Mouse (Mus musculus): ENCODE data around the gene Rbfox3. TPM values are rescaled to one million over a fixed set of nuclear protein-coding genes. Genes with fewer than 3 reads are reported as not detected.

Rbfox3 gene
- polyA plus RNA-seq, 1 experiment from 2014 or later = 0.76 TPM

DNA sequence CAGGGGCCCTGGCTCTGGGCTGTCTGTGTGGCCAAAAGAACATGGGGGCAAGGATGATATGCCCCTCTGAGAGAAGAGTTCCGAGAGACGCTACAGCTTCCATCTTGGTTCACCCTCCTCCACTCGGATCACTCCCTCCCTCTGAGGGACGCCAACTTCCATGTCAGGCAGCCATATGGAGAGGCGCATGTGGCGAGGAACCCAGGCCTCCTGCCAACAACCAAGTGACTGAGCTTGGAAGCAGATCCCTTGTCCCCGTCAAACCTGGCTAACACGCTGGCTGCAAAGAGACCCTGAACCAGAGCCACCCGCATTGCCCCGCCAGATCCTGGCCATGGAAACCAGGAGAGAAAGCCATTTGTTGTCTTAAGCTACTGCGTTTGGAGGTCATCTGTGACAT, 29.1 kb upstream of the Rbfox3 start:
- 71% methylated on average over 11 of the region's 11 CpGs for WGBS
- TF ChIP-seq CTCF (IDR thresholded peaks at IDR 0.05; ENCODE audit: low read depth) = no peak
- TF ChIP-seq EP300 (optimal IDR thresholded peaks at IDR 0.05) = no peak
- no peak overlapping the region for H3K9ac ChIP-seq (ENCODE audit: low read length)
- H3K4me3 ChIP-seq (ENCODE audit: low read depth, low read length) = no peak overlapping the region
- no peak for ATAC-seq (ENCODE audit: low FRiP score, low TSS enrichment)
- no peak overlapping the region for H3K4me2 ChIP-seq (replicated peaks; ENCODE audit: low read depth)
- H3K4me1 ChIP-seq (replicated peaks; ENCODE audit: control insufficient read depth, insufficient read depth) = no peaks in the 10 kb centered on the region
- H3K27ac ChIP-seq (replicated peaks) = no peak overlapping the region
- no peaks in the 10 kb centered on the region for H3K9me3 ChIP-seq (ENCODE audit: control insufficient read depth, low read length)
- DNase-seq (ENCODE audit: low spot score) = no peak
- no peaks in the 10 kb centered on the region for H3K36me3 ChIP-seq (ENCODE audit: control insufficient read depth, insufficient read depth, low read length)
- no peaks in the 10 kb centered on the region for H3K27me3 ChIP-seq (ENCODE audit: control insufficient read depth, insufficient read depth, low read length)

DNA sequence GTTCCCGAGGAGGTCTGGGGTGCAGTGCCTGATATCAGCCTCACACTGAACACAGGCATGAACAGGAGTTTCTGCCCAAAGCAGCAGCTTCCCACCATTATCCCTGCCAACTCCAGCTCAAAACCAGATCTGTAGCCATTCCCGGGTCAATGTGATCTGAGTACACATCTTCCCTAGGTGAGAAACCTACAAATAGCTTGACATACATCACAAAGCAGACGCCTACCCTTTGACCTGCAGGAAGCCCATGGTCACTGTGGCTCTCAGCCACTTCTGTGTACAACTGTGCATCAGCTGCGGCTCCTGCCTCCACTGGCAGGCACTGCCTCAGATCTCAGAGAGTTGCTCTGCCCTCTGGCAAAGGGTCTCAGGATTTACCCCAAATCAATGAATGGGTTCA, 28.3 kb upstream of the Rbfox3 start:
- no peak; the same call in 1 of the 2 replicates for ATAC-seq (ENCODE audit: low FRiP score, low TSS enrichment)
- 75% methylated on average over 4 of the region's 4 CpGs for WGBS
- TF ChIP-seq CTCF (IDR thresholded peaks at IDR 0.05; ENCODE audit: low read depth) (no peak), EP300 (optimal IDR thresholded peaks at IDR 0.05) (no peak)

DNA sequence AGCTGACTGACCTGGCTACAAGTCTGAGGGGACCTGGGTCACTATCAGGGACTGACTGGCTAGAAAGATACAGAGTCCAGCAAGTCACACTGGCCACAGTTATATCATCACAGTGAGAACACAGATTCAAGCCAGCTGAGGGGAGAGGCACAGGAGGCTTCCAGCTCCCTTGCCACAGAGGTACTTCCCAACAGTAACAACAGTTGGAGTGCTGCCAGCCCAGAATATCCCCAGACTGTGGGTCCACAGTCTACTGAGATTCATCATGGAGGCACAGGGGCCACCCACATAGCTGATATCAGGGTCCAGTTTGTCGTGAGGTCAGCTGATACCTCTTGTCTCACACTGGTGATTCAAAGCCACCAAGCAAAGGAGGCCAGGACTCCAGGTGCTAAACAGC, 23.5 kb upstream of the Rbfox3 start:
- H3K27me3 ChIP-seq (ENCODE audit: control insufficient read depth, insufficient read depth, low read length) = no peaks in the 10 kb centered on the region
- TF ChIP-seq CTCF (IDR thresholded peaks at IDR 0.05; ENCODE audit: low read depth) = no peak
- TF ChIP-seq EP300 (optimal IDR thresholded peaks at IDR 0.05) = no peak
- no peaks in the 10 kb centered on the region for H3K9me3 ChIP-seq (ENCODE audit: control insufficient read depth, low read length)
- no peak overlapping the region for H3K27ac ChIP-seq (replicated peaks)
- H3K4me3 ChIP-seq (ENCODE audit: low read depth, low read length) = no peak overlapping the region
- H3K4me1 ChIP-seq (replicated peaks; ENCODE audit: control insufficient read depth, insufficient read depth) = no peaks in the 10 kb centered on the region
- H3K9ac ChIP-seq (ENCODE audit: low read length) = no peak overlapping the region
- H3K36me3 ChIP-seq (ENCODE audit: control insufficient read depth, insufficient read depth, low read length) = no peaks in the 10 kb centered on the region
- ATAC-seq (ENCODE audit: low FRiP score, low TSS enrichment) = no peak
- DNase-seq (ENCODE audit: low spot score) = no peak
- WGBS = 25% methylated on average over 1 of the region's 1 CpGs
- no peak overlapping the region for H3K4me2 ChIP-seq (replicated peaks; ENCODE audit: low read depth)

More for the DNA sequence above, 28.3 kb upstream of the Rbfox3 start:
- H3K9ac ChIP-seq (ENCODE audit: low read length) = no peak overlapping the region
- no peaks in the 10 kb centered on the region for H3K9me3 ChIP-seq (ENCODE audit: control insufficient read depth, low read length)
- no peaks in the 10 kb centered on the region for H3K36me3 ChIP-seq (ENCODE audit: control insufficient read depth, insufficient read depth, low read length)
- DNase-seq (ENCODE audit: low spot score) = no peak
- no peak overlapping the region for H3K27ac ChIP-seq (replicated peaks)
- H3K4me2 ChIP-seq (replicated peaks; ENCODE audit: low read depth) = no peak overlapping the region
- H3K4me3 ChIP-seq (ENCODE audit: low read depth, low read length) = no peak overlapping the region
- H3K4me1 ChIP-seq (replicated peaks; ENCODE audit: control insufficient read depth, insufficient read depth) = no peaks in the 10 kb centered on the region
- no peaks in the 10 kb centered on the region for H3K27me3 ChIP-seq (ENCODE audit: control insufficient read depth, insufficient read depth, low read length)

DNA sequence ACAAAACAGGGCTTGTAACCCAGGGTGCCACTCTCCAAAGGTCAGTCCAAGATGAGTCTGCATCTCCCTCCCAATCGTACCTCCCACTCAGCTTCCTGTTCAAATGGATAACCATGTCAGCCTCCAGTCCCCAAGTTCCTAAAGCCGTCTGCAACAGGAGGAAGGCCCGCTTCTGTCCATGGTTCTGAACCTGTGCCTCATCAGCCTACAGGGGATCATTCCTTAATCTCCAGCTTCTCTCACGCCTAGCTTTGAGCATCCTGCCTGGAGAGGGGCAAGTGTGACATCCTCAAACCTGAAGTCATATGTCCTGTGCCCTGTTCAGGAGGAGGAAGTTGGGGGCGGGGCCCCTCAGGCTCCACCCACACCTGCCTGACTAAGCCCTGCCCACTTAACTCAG, 15.7 kb upstream of the Rbfox3 start:
- Histone ChIP-seq H3K27ac (replicated peaks) (no peak overlapping the region), H3K4me2 (replicated peaks; ENCODE audit: low read depth) (no peak overlapping the region), H3K9ac (ENCODE audit: low read length) (no peak overlapping the region), H3K36me3 (ENCODE audit: control insufficient read depth, insufficient read depth, low read length) (no peaks in the 10 kb centered on the region), H3K27me3 (ENCODE audit: control insufficient read depth, insufficient read depth, low read length) (no peaks in the 10 kb centered on the region), H3K4me3 (ENCODE audit: low read depth, low read length) (no peak overlapping the region), H3K9me3 (ENCODE audit: control insufficient read depth, low read length) (no peaks in the 10 kb centered on the region), H3K4me1 (replicated peaks; ENCODE audit: control insufficient read depth, insufficient read depth) (no peaks in the 10 kb centered on the region)
- WGBS = 8% methylated on average over 5 of the region's 5 CpGs
- no peak for TF ChIP-seq CTCF (IDR thresholded peaks at IDR 0.05; ENCODE audit: low read depth)
- TF ChIP-seq EP300 (optimal IDR thresholded peaks at IDR 0.05) = no peak
- DNase-seq (ENCODE audit: low spot score) = peak; percentile 26
- ATAC-seq (ENCODE audit: low FRiP score, low TSS enrichment) = no peak

DNA sequence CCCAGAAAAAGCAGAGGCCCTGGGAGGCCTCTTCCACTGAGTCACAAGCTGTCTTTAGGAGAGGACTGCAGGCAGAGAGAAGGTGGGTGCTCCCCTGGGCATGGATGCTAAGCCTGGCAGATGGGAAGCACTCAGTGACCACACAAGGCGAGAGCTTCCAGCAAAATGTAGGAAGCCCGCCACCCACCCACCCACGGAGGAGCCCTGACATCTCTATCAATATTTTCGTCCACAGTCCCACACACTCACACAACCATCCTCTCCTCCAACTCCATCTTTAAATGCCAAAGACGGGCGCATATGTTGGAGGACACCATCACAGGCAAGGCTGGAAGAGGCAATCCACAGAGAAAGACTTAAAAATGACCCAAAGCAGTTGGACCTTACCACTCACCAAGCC, 10.5 kb upstream of the Rbfox3 start:
- WGBS = 84% methylated on average over 6 of the region's 6 CpGs
- H3K9ac ChIP-seq (ENCODE audit: low read length) = no peak overlapping the region
- no peak overlapping the region for H3K4me3 ChIP-seq (ENCODE audit: low read depth, low read length)
- no peaks in the 10 kb centered on the region for H3K9me3 ChIP-seq (ENCODE audit: control insufficient read depth, low read length)
- TF ChIP-seq CTCF (IDR thresholded peaks at IDR 0.05; ENCODE audit: low read depth) = no peak
- no peak for TF ChIP-seq EP300 (optimal IDR thresholded peaks at IDR 0.05)
- no peaks in the 10 kb centered on the region for H3K36me3 ChIP-seq (ENCODE audit: control insufficient read depth, insufficient read depth, low read length)
- DNase-seq (ENCODE audit: low spot score) = no peak
- H3K27me3 ChIP-seq (ENCODE audit: control insufficient read depth, insufficient read depth, low read length) = no peaks in the 10 kb centered on the region
- no peak overlapping the region for H3K27ac ChIP-seq (replicated peaks)
- H3K4me2 ChIP-seq (replicated peaks; ENCODE audit: low read depth) = no peak overlapping the region
- no peak for ATAC-seq (ENCODE audit: low FRiP score, low TSS enrichment)
- H3K4me1 ChIP-seq (replicated peaks; ENCODE audit: control insufficient read depth, insufficient read depth) = no peaks in the 10 kb centered on the region

DNA sequence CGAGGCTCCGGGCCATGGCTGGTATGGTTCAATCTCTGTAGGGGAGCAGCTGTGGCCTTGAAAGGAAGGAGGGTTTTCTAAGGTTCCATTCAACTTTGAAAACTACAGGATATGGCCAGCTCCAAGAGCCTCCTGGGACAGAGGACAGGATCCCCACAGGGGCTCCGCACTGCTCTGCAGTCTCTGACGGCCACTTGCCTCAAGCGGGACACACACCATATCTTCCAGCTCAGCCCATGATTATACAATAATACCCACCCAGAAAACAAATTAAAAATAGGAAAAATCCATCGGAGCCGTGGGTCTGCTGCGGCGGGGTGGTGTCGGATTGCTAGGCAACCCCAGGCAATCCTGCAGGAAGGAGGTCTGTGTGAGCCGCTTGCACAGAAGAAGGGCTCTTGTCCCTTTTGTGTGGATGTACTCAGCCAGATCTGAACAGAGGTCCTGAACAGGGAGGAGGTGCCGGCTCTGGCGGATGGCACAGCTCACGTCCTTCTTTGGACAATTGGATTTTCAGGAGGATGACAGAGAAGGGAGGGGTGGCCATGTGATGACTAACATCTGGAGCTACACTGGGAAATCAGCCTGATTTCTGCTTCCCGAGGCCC, 5.1 kb upstream of the Rbfox3 start:
- Histone ChIP-seq H3K9me3 (ENCODE audit: control insufficient read depth, low read length) (no peaks in the 10 kb centered on the region), H3K36me3 (ENCODE audit: control insufficient read depth, insufficient read depth, low read length) (no peaks in the 10 kb centered on the region), H3K27me3 (ENCODE audit: control insufficient read depth, insufficient read depth, low read length) (no peaks in the 10 kb centered on the region), H3K4me2 (replicated peaks; ENCODE audit: low read depth) (no peak overlapping the region), H3K27ac (replicated peaks) (no peak overlapping the region), H3K9ac (ENCODE audit: low read length) (no peak overlapping the region), H3K4me3 (ENCODE audit: low read depth, low read length) (no peak overlapping the region), H3K4me1 (replicated peaks; ENCODE audit: control insufficient read depth, insufficient read depth) (no peaks in the 10 kb centered on the region)
- no peak for DNase-seq (ENCODE audit: low spot score)
- 28% methylated on average over 15 of the region's 15 CpGs for WGBS
- no peak for ATAC-seq (ENCODE audit: low FRiP score, low TSS enrichment)
- TF ChIP-seq CTCF (IDR thresholded peaks at IDR 0.05; ENCODE audit: low read depth) (no peak), EP300 (optimal IDR thresholded peaks at IDR 0.05) (no peak)

Data from stomach, postnatal 0 days (tissue).